Mouse (Mus musculus): ENCODE measurements at regions not wholly inside any gene's neighbourhood (a gene's known extent, or its start where the extent isn't known, plus 50 kb on each side); places are given as distances from the start of the nearest gene placed in this dataset.

DNA sequence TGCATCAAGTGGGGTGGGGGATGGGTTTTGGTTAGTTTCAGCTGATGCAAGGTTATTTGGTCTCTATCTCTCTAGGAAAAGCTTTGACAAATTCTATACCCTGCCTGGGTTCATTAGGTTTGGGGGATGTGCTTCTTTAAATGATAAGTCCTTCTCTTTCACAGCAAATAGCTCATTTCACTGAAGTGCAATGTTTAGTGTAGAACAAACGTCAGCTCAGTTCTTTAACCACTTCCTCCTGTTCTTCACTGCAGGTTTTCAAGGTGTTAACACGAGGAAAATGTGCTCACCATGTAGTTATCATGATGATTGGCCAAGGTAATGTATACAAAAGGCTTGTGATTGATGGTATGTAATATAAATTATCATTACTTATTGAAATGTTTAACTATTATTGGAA lies 659.5 kb upstream of the A1bg start:
- ATAC-seq (ENCODE audit: low read depth) = no peak
- DNase-seq = no peak
- Histone ChIP-seq H3K27ac (no peak overlapping the region), H3K36me3 (no peaks in the 10 kb centered on the region), H3K4me2 (no peak overlapping the region), H3K27me3 (no peaks in the 10 kb centered on the region), H3K4me3 (replicated peaks) (no peak overlapping the region), H3K4me1 (replicated peaks) (no peaks in the 10 kb centered on the region), H3K9ac (no peak overlapping the region), H3K9me3 (replicated peaks) (no peaks in the 10 kb centered on the region)
- WGBS (ENCODE audit: insufficient replicate concordance) = 14% methylated on average over 2 of the region's 2 CpGs

DNA sequence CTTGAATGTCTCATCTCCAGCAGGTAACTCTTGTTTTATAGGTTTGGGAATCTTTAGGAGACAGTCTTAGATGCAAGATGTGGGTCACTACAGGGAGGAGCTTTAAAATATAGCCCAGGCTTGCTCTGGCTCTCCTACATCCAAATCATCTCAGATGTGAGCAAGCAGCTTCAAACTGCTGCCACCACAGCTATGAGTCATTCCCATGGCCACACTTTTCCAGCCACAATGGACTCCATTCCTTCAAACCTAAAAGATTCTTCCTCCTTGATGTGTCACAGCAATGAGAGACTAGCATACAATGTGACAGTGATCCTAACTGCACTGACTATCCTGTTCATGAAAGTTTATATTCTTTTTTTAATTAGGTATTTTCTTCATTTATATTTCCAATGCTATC lies 640.5 kb upstream of the A1bg start:
- Histone ChIP-seq H3K4me1 (replicated peaks) (no peaks in the 10 kb centered on the region), H3K4me3 (replicated peaks) (no peak overlapping the region), H3K27me3 (no peaks in the 10 kb centered on the region), H3K36me3 (no peaks in the 10 kb centered on the region), H3K9me3 (replicated peaks) (no peaks in the 10 kb centered on the region), H3K4me2 (no peak overlapping the region), H3K9ac (no peak overlapping the region), H3K27ac (no peak overlapping the region)
- ATAC-seq (ENCODE audit: low read depth) (no peak), DNase-seq (no peak)

DNA sequence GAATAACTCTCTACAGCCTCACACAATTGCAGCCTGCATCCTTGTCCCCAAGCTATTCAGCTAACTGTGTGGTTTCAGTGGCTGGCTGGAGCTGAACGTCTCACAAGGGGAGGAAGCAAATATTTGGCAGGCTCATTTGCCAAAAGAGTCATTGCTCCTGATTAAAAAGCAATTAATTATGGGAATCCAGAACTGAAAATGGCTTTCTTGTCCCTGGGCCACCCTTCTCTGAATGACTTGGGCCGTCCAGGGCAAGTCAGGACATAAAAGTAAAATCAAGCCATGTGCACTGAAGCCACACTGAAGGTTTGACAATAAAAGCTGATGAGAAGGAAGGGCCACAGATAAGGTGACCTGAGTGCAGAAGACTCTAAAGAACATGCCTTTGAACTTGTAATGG lies 639.4 kb upstream of the A1bg start:
- 25% methylated on average over 2 of the region's 2 CpGs for WGBS (ENCODE audit: insufficient replicate concordance)
- Histone ChIP-seq H3K27me3 (no peaks in the 10 kb centered on the region), H3K4me3 (replicated peaks) (no peak overlapping the region), H3K36me3 (no peaks in the 10 kb centered on the region), H3K9me3 (replicated peaks) (no peaks in the 10 kb centered on the region), H3K4me1 (replicated peaks) (no peaks in the 10 kb centered on the region), H3K27ac (no peak overlapping the region), H3K4me2 (no peak overlapping the region), H3K9ac (no peak overlapping the region)
- DNase-seq = no peak
- ATAC-seq (ENCODE audit: low read depth) = no peak

DNA sequence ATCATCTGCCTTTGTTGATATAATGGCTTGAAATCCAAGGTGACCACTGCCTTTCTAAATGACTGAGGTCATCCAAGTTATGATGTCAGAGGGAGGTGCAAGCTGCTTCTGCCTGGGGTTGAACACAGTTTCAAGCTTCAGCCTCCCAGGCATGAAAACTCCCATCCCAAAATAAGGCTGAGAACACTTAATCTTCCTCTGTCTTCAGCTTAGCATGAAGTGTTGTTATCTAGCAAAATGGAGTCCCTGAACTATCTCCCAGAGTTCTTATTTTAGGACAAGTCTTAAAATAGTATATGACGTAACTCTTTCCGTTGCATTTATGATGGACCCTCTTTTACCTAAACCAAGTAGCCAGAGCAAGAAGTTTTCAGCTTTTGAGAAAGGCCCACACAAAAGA lies 631.1 kb upstream of the A1bg start:
- no peak overlapping the region for H3K27ac ChIP-seq
- no peak for ATAC-seq (ENCODE audit: low read depth)
- H3K4me1 ChIP-seq (replicated peaks) = no peaks in the 10 kb centered on the region
- no peaks in the 10 kb centered on the region for H3K36me3 ChIP-seq
- H3K4me2 ChIP-seq = no peak overlapping the region
- H3K9me3 ChIP-seq (replicated peaks) = no peaks in the 10 kb centered on the region
- DNase-seq = no peak
- 71% methylated on average over 2 of the region's 2 CpGs for WGBS (ENCODE audit: insufficient replicate concordance)
- H3K4me3 ChIP-seq (replicated peaks) = no peak overlapping the region
- no peak overlapping the region for H3K9ac ChIP-seq
- no peaks in the 10 kb centered on the region for H3K27me3 ChIP-seq

DNA sequence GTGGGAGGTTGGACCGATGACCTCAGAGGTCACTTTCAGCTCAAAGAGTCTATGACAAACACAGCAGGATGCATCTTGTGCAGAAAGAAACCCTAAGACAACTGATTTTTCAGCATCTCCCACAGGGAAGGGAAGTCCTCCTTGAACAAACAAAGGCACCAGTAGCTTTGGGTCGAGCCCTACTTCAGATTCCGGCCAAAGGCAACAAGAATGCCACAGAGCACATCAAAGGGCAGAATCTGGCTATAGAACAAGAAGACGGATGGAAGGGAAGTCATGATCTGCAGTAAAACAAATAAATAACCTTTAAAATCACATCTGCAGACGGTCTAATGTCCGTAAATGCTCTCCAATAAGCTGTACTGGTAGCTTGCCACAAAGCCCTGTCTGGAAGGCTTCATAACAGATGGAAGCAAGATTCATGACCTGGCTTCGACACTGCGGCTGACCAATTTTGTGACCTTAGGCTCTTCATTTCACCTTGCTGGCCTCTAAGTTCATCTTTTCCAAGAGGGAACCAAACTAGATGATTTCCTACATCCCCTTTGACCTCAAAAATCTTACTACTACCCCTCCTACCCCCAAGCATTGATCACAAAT lies 630.4 kb upstream of the A1bg start:
- Histone ChIP-seq H3K4me2 (no peak overlapping the region), H3K27me3 (no peaks in the 10 kb centered on the region), H3K4me1 (replicated peaks) (no peaks in the 10 kb centered on the region), H3K9ac (no peak overlapping the region), H3K36me3 (no peaks in the 10 kb centered on the region), H3K27ac (no peak overlapping the region), H3K4me3 (replicated peaks) (no peak overlapping the region), H3K9me3 (replicated peaks) (no peaks in the 10 kb centered on the region)
- DNase-seq (no peak), ATAC-seq (ENCODE audit: low read depth) (no peak)
- 67% methylated on average over 8 of the region's 8 CpGs for WGBS (ENCODE audit: insufficient replicate concordance)

DNA sequence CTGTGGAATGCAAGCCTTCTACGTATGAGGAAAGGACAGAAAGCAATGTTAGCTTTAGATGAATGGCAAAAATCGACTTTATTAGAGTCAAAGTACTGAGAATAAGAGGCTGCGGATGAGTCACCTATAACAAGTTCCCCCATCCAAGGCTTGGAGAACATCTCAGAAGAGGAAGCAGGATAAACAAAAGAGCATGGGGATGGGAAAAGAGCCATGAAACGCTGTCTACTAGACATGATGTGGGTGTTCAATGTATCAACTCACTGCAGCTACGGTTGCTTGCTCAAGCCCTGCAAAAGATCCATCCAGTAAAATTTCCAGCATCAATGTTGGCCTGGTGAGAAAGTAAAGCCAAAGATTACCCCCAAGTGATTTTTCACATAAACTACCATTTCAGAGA lies 628.4 kb upstream of the A1bg start:
- Histone ChIP-seq H3K9ac (no peak overlapping the region), H3K4me1 (replicated peaks) (no peaks in the 10 kb centered on the region), H3K27me3 (no peaks in the 10 kb centered on the region), H3K9me3 (replicated peaks) (no peaks in the 10 kb centered on the region), H3K4me3 (replicated peaks) (no peak overlapping the region), H3K27ac (no peak overlapping the region), H3K4me2 (no peak overlapping the region), H3K36me3 (no peaks in the 10 kb centered on the region)
- 61% methylated on average over 5 of the region's 5 CpGs for WGBS (ENCODE audit: insufficient replicate concordance)
- DNase-seq (no peak), ATAC-seq (ENCODE audit: low read depth) (no peak)

DNA sequence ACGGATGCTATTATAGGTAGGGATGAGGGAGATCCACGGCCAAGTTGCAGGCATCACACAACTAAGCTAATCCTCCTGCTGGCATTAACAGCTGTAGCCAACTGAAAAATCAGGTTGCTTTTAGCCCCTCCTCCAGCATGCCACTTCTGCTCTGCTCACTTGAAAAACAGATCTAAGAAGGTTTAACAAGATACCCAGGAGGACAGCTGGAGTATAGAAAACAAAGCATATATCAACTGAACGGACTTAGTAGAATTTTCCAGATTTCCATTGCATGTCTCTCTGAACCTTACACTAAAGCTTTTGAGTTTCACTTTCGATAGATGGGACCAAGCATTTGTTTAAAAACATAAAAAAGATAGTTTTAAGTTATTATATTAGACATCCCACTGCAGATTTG lies 625.6 kb upstream of the A1bg start:
- Histone ChIP-seq H3K4me1 (replicated peaks) (no peaks in the 10 kb centered on the region), H3K27me3 (no peaks in the 10 kb centered on the region), H3K4me3 (replicated peaks) (no peak overlapping the region), H3K27ac (no peak overlapping the region), H3K9me3 (replicated peaks) (no peaks in the 10 kb centered on the region), H3K9ac (no peak overlapping the region), H3K36me3 (no peaks in the 10 kb centered on the region), H3K4me2 (no peak overlapping the region)
- 60% methylated on average over 4 of the region's 4 CpGs for WGBS (ENCODE audit: insufficient replicate concordance)
- DNase-seq (no peak), ATAC-seq (ENCODE audit: low read depth) (no peak)

DNA sequence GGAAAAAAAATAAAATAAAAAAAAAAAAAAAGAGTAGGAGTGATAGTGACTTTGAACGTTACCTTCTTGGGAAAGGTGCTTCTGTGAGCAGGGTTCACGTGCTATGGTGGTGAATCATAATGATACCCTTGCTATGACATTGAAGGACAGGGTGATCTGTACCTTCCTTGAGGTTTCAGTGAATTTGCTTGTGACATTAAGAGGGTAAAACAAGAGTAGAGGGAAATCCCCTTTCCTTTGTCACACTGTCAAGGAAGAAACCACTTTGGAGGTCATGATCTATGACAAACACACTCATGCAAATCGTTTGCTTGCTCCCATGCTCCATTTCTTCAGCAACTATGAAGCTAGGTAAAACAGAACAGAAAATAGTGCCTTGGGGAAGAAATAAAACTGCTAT lies 623.8 kb upstream of the A1bg start:
- Histone ChIP-seq H3K27ac (no peak overlapping the region), H3K9ac (no peak overlapping the region), H3K4me3 (replicated peaks) (no peak overlapping the region), H3K36me3 (no peaks in the 10 kb centered on the region), H3K4me2 (no peak overlapping the region), H3K4me1 (replicated peaks) (no peaks in the 10 kb centered on the region), H3K9me3 (replicated peaks) (no peaks in the 10 kb centered on the region), H3K27me3 (no peaks in the 10 kb centered on the region)
- DNase-seq = no peak
- 61% methylated on average over 3 of the region's 3 CpGs for WGBS (ENCODE audit: insufficient replicate concordance)
- ATAC-seq (ENCODE audit: low read depth) = no peak

DNA sequence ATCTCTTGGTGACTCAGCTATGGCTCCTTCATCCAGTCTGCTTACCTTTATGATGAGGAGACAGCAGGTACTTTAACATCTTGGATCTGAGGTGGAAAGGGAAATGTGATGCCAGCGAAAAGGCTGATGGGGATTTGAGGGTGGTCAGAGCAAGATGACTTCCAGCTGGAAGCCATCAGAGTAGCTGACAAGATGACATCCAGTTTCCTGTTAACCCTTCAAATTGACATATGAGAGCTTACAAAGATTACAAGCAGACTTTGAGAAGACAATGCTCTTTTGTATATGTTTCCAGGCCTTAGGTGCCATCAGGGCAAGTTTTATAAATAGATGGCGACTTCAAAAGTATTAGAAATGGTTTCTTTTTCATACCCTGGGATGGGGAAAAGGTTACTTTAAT lies 621.3 kb upstream of the A1bg start:
- Histone ChIP-seq H3K36me3 (no peaks in the 10 kb centered on the region), H3K27ac (no peak overlapping the region), H3K4me1 (replicated peaks) (no peaks in the 10 kb centered on the region), H3K4me3 (replicated peaks) (no peak overlapping the region), H3K4me2 (no peak overlapping the region), H3K9me3 (replicated peaks) (no peaks in the 10 kb centered on the region), H3K27me3 (no peaks in the 10 kb centered on the region), H3K9ac (no peak overlapping the region)
- no peak for ATAC-seq (ENCODE audit: low read depth)
- WGBS (ENCODE audit: insufficient replicate concordance) = 33% methylated on average over 2 of the region's 2 CpGs
- no peak for DNase-seq

DNA sequence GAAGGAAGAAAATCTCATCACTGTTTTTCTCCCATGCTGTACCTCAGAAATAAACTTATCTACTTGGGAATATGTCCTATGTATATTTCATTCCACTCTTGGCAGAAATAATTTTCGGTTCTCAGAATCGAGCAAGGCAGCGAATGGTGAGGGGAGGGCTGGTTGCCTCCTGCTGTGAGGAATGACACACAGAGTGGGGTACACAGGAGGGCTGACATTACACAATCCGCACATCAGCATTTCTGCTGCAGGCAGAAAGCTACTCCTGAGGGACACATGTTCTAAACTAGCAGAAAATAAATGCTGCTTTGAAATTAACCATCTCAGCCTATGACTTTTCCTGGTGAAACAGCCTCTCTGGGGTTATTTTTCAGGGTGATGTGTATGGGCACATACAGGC lies 618.8 kb upstream of the A1bg start:
- Histone ChIP-seq H3K9ac (no peak overlapping the region), H3K4me2 (no peak overlapping the region), H3K4me3 (replicated peaks) (no peak overlapping the region), H3K27me3 (no peaks in the 10 kb centered on the region), H3K36me3 (no peaks in the 10 kb centered on the region), H3K9me3 (replicated peaks) (no peaks in the 10 kb centered on the region), H3K27ac (no peak overlapping the region), H3K4me1 (replicated peaks) (no peaks in the 10 kb centered on the region)
- 68% methylated on average over 4 of the region's 4 CpGs for WGBS (ENCODE audit: insufficient replicate concordance)
- ATAC-seq (ENCODE audit: low read depth) = no peak
- no peak for DNase-seq

DNA sequence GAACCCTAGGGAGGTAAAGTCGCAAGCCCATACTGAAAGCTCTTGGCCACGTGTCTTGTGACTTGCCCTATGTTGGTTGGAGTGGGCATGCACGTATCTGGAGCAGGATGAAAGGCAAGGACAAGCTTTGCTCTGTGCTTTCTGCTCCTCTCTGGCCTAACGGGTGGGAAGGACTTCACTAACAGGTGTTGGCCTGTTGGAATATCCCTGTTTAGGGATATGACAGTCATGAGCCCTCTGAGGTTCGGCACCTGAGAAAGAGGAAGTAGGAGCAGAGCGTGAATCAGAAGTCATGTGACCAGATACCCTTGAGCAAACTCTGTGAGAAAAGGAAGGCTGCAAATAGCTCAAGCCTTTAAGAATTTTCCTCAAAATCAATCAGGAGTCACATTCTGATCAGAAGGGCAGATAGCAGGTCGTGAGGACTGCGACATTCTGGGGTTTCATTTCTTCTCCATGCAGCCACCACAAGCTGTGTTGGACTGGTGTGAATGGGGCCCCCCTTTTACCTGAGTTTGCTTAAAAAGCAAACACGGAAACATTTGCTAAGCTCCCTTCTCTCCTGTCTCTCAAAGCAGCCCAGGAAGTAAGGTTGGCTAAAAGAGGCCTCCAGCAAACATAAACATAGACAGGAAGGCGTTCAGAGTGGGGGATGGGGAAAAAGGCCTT lies 618.1 kb upstream of the A1bg start:
- DNase-seq (no peak), ATAC-seq (ENCODE audit: low read depth) (no peak)
- H3K4me2 ChIP-seq = no peak overlapping the region

DNA sequence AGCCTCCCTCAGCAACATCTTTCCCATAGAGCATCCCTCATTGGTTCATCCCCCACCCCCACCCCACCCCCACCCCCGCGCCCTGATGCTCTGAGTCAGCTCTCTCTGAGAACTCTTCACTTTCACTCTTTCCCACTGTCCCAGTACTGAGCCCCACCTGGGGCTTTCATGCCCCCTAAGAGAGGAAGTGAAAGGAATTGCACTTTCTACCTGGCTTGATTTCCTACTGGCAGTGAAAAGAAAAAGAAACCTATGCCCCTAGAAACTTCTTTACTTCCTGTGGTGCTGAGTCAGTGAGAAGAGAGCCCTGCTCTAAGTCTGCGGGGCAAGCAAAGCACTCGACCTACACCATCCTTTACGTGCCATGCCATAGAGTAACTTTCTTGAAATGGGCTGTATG lies 616.1 kb upstream of the A1bg start:
- no peak for ATAC-seq (ENCODE audit: low read depth)

More for the DNA sequence above, 618.1 kb upstream of the A1bg start:
- Histone ChIP-seq H3K27me3 (no peaks in the 10 kb centered on the region), H3K36me3 (no peaks in the 10 kb centered on the region), H3K9me3 (replicated peaks) (no peaks in the 10 kb centered on the region), H3K9ac (no peak overlapping the region), H3K4me1 (replicated peaks) (no peaks in the 10 kb centered on the region), H3K27ac (no peak overlapping the region), H3K4me3 (replicated peaks) (no peak overlapping the region)
- WGBS (ENCODE audit: insufficient replicate concordance) = 25% methylated on average over 10 of the region's 10 CpGs

More for the DNA sequence above, 616.1 kb upstream of the A1bg start:
- no peaks in the 10 kb centered on the region for H3K9me3 ChIP-seq (replicated peaks)
- WGBS (ENCODE audit: insufficient replicate concordance) = 68% methylated on average over 5 of the region's 5 CpGs
- H3K4me1 ChIP-seq (replicated peaks) = no peaks in the 10 kb centered on the region
- no peak overlapping the region for H3K27ac ChIP-seq
- no peaks in the 10 kb centered on the region for H3K36me3 ChIP-seq
- no peak overlapping the region for H3K4me2 ChIP-seq
- no peaks in the 10 kb centered on the region for H3K27me3 ChIP-seq
- no peak overlapping the region for H3K4me3 ChIP-seq (replicated peaks)
- H3K9ac ChIP-seq = no peak overlapping the region
- DNase-seq = no peak
